8 mouse cellular contexts compared by ENCODE assay signal in genomic region chr2:61454311-61454728, GRCm38 (mm10).
DNase-seq lines count a peak whose midpoint lies in the region; ATAC-seq and TF ChIP-seq lines count a peak whose summit lies in the region.

No protein-coding gene starts in this region.

- H3K4me1 ChIP-seq in brown adipose tissue, adult 24 weeks (ENCODE audit: control insufficient read depth, insufficient read depth, insufficient read length, low read length) = no peaks in the 10 kb centered on the region; the same call in 1 of the 2 replicates
- H3K4me1 ChIP-seq in forebrain, embryonic 12.5 days = peaks cover 7% of the 10 kb centered on the region
- peaks cover 4% of the 10 kb centered on the region; the same call in 1 of the 2 replicates for H3K4me1 ChIP-seq in heart, postnatal 0 days (ENCODE audit: control insufficient read depth, insufficient read depth)
- H3K4me1 ChIP-seq in liver, embryonic 14.5 days (replicated peaks; ENCODE audit: control insufficient read depth in 2 of 2, insufficient read depth in 2 of 2, low read length in 1 of 2) = peaks cover 0 to 3% of the 10 kb centered on the region in 2 experiments; a peak in 1 of 4 replicates
- peaks cover 12% of the 10 kb centered on the region; the same call in 1 of the 2 replicates for H3K4me1 ChIP-seq in neural tube, embryonic 13.5 days (replicated peaks)

- H3K4me3 ChIP-seq in brown adipose tissue, adult 24 weeks (ENCODE audit: insufficient read depth, low read depth, low read length) = peak overlapping the region; percentile 60
- peak overlapping the region; percentile 20; the same call in 1 of the 2 replicates for H3K4me3 ChIP-seq in forebrain, embryonic 12.5 days (replicated peaks)
- H3K4me3 ChIP-seq in heart, postnatal 0 days (ENCODE audit: low read depth, low read length) = peak overlapping the region; percentile 50
- no peak overlapping the region for H3K4me3 ChIP-seq in liver, embryonic 14.5 days (ENCODE audit: insufficient read depth in 1 of 2, low read depth in 2 of 2, low read length in 2 of 2)
- peak overlapping the region; percentile 38 for H3K4me3 ChIP-seq in neural tube, embryonic 13.5 days

- no peak overlapping the region for H3K9ac ChIP-seq in forebrain, embryonic 12.5 days
- H3K9ac ChIP-seq in heart, postnatal 0 days (replicated peaks; ENCODE audit: low read depth, low read length) = peak overlapping the region; percentile 31; the same call in 1 of the 2 replicates
- no peak overlapping the region for H3K9ac ChIP-seq in liver, embryonic 14.5 days (replicated peaks)
- peak overlapping the region; percentile 57; the same call in 1 of the 2 replicates for H3K9ac ChIP-seq in neural tube, embryonic 13.5 days

- DNase-seq in heart, postnatal 0 days (ENCODE audit: low spot score) = peak; percentile 89
- peak; percentile 87 to 91 for DNase-seq in kidney, postnatal 36 days
- peak in 2 of 3 experiments; percentile 34 to 41 for DNase-seq in liver, embryonic 14.5 days (ENCODE audit: low read depth in 3 of 3, low spot score in 3 of 3)
- peak; percentile 85 for DNase-seq in telencephalon, adult 2 months (ENCODE audit: low read depth, low spot score)

- H3K9me3 ChIP-seq in forebrain, embryonic 12.5 days = no peaks in the 10 kb centered on the region
- no peaks in the 10 kb centered on the region for H3K9me3 ChIP-seq in heart, postnatal 0 days (replicated peaks; ENCODE audit: control insufficient read depth, low read length)
- no peaks in the 10 kb centered on the region for H3K9me3 ChIP-seq in liver, embryonic 14.5 days (ENCODE audit: control insufficient read depth, low read length)
- no peaks in the 10 kb centered on the region for H3K9me3 ChIP-seq in neural tube, embryonic 13.5 days

- H3K27me3 ChIP-seq in forebrain, embryonic 12.5 days = peaks cover 27% of the 10 kb centered on the region
- H3K27me3 ChIP-seq in heart, postnatal 0 days (ENCODE audit: control insufficient read depth, insufficient read depth, low read length) = no peaks in the 10 kb centered on the region
- no peaks in the 10 kb centered on the region for H3K27me3 ChIP-seq in liver, embryonic 14.5 days (ENCODE audit: control insufficient read depth, insufficient read depth, low read length)
- no peaks in the 10 kb centered on the region for H3K27me3 ChIP-seq in neural tube, embryonic 13.5 days

- TF ChIP-seq EP300 in heart, postnatal 0 days (IDR thresholded peaks at IDR 0.05; ENCODE audit: low read depth) = 0 out of 2 replicates have a peak, but pooled peaks have one; percentile 35
- no peak for TF ChIP-seq EP300 in liver, embryonic 14.5 days (IDR thresholded peaks at IDR 0.05; ENCODE audit: low read depth)

- ATAC-seq in CD4-positive, CD25-positive, alpha-beta regulatory T cell, adult 4 months = peak; percentile 91
- ATAC-seq in forebrain, embryonic 12.5 days (ENCODE audit: low FRiP score) = peak; percentile 82
- peak; percentile 66; the same call in 1 of the 2 replicates for ATAC-seq in heart, postnatal 0 days (ENCODE audit: insufficient read depth, low read depth)
- no peak for ATAC-seq in liver, embryonic 14.5 days (ENCODE audit: insufficient read depth)
- ATAC-seq in neural tube, embryonic 13.5 days (ENCODE audit: low read depth) = peak; percentile 87

- TF ChIP-seq CTCF in heart, postnatal 0 days (IDR thresholded peaks at IDR 0.05; ENCODE audit: low read depth) = peak; percentile 85
- peak; percentile 73 for TF ChIP-seq CTCF in liver, embryonic 14.5 days (IDR thresholded peaks at IDR 0.05; ENCODE audit: low read depth)

- H3K4me2 ChIP-seq in forebrain, embryonic 12.5 days = peak overlapping the region; percentile 46
- H3K4me2 ChIP-seq in heart, postnatal 0 days (ENCODE audit: low read depth, low read length) = peak overlapping the region; percentile 70
- peak overlapping the region; percentile 31 for H3K4me2 ChIP-seq in liver, embryonic 14.5 days (ENCODE audit: low read depth)
- peak overlapping the region; percentile 57 for H3K4me2 ChIP-seq in neural tube, embryonic 13.5 days

- H3K36me3 ChIP-seq in forebrain, embryonic 12.5 days (replicated peaks) = no peaks in the 10 kb centered on the region
- H3K36me3 ChIP-seq in heart, postnatal 0 days (replicated peaks; ENCODE audit: control insufficient read depth, insufficient read depth, low read length) = no peaks in the 10 kb centered on the region
- H3K36me3 ChIP-seq in liver, embryonic 14.5 days (replicated peaks; ENCODE audit: control insufficient read depth, insufficient read depth, low read depth) = no peaks in the 10 kb centered on the region
- H3K36me3 ChIP-seq in neural tube, embryonic 13.5 days = no peaks in the 10 kb centered on the region

- 9% methylated on average over 12 of the region's 12 CpGs for WGBS in forebrain, embryonic 12.5 days
- WGBS in heart, postnatal 0 days = 2% methylated on average over 12 of the region's 12 CpGs
- 6% methylated on average over 12 of the region's 12 CpGs for WGBS in liver, embryonic 14.5 days (ENCODE audit: insufficient replicate concordance)
- WGBS in neural tube, embryonic 13.5 days = 2% methylated on average over 12 of the region's 12 CpGs

- H3K27ac ChIP-seq in brown adipose tissue, adult 24 weeks (replicated peaks; ENCODE audit: low read depth, low read length) = no peak overlapping the region
- H3K27ac ChIP-seq in forebrain, embryonic 12.5 days = peak overlapping the region; percentile 22; the same call in 1 of the 2 replicates
- H3K27ac ChIP-seq in heart, postnatal 0 days (ENCODE audit: low read depth) = peak overlapping the region; percentile 85
- H3K27ac ChIP-seq in liver, embryonic 14.5 days = no peak overlapping the region
- H3K27ac ChIP-seq in neural tube, embryonic 13.5 days (replicated peaks) = peak overlapping the region; percentile 79

Comparison
In these comparisons a context has a peak if more than half of its experiments do, and no peak if none do; other contexts are left out.
1. H3K27ac ChIP-seq: peak in forebrain, embryonic 12.5 days (single experiment), heart, postnatal 0 days (single experiment) and neural tube, embryonic 13.5 days (single experiment); none in brown adipose tissue, adult 24 weeks (single experiment) and liver, embryonic 14.5 days (single experiment).
2. H3K4me3 ChIP-seq: peak in brown adipose tissue, adult 24 weeks (single experiment), forebrain, embryonic 12.5 days (single experiment), heart, postnatal 0 days (single experiment) and neural tube, embryonic 13.5 days (single experiment); none in liver, embryonic 14.5 days (0 of 2).
3. H3K9ac ChIP-seq: peak in heart, postnatal 0 days (single experiment) and neural tube, embryonic 13.5 days (single experiment); none in forebrain, embryonic 12.5 days (single experiment) and liver, embryonic 14.5 days (single experiment).
4. DNase-seq: peak in every context shown above with its lines; median percentile 89 in heart, postnatal 0 days; 89 in kidney, postnatal 36 days; 85 in telencephalon, adult 2 months; 38 in liver, embryonic 14.5 days.
5. Peak in every context shown above with its lines, with median percentiles within 50 percentile points of each other: H3K4me2 ChIP-seq.